Mouse (Mus musculus) MEL (cell line): ENCODE data around the gene Vps26a. TPM values are rescaled to one million over a fixed set of nuclear protein-coding genes. Genes with fewer than 3 reads are reported as not detected.

ENCODE experiments used
- DNase-seq: peaks from one replicate; pipeline ENCODE4 v3.0.0; 2011; ENCODE audit warnings: low read depth, low spot score
- H3K27ac ChIP-seq: 2 replicates; pipeline ENCODE4 v1.5.1; 2012; ENCODE audit warnings: low read depth, mild to moderate bottlenecking, control low read depth, low read length, moderate library complexity; ENCODE audit not compliant: control insufficient read depth
- H3K27me3 ChIP-seq, 2 experiments: fragments of 150-350 bp in 1 of 2; sonication (generic) in 1 of 2; 2 replicates each; pipeline ENCODE4 v1.6.1; 2012; ENCODE audit warnings: low read length in 2 of 2, mild to moderate bottlenecking in 2 of 2, improper control_type of control experiment in 1 of 2, moderate library complexity in 1 of 2; ENCODE audit not compliant: insufficient read depth in 2 of 2, control insufficient read depth in 1 of 2
- H3K36me3 ChIP-seq, 2 experiments: 2 replicates each; pipeline ENCODE4 v1.6.1; 2012 to 2014; ENCODE audit warnings: low read length in 2 of 2, improper control_type of control experiment in 1 of 2, inconsistent platforms in 1 of 2, mild to moderate bottlenecking in 1 of 2; ENCODE audit not compliant: insufficient read depth in 2 of 2, control insufficient read depth in 1 of 2
- H3K4me1 ChIP-seq, 2 experiments: fragments of 150-350 bp in 1 of 2; sonication (generic) in 1 of 2; 2 replicates each; pipeline ENCODE4 v1.6.1; 2012; ENCODE audit warnings: low read length in 2 of 2, improper control_type of control experiment in 1 of 2, mild to moderate bottlenecking in 1 of 2; ENCODE audit not compliant: insufficient read depth in 2 of 2, control insufficient read depth in 1 of 2
- H3K4me3 ChIP-seq, 2 experiments: fragments of 150-350 bp in 1 of 2; sonication (generic) in 1 of 2; 2 replicates each; pipeline ENCODE4 v1.5.1; 2012; ENCODE audit warnings: low read depth in 2 of 2, low read length in 2 of 2, mild to moderate bottlenecking in 2 of 2, moderate library complexity in 2 of 2, control low read depth in 1 of 2, improper control_type of control experiment in 1 of 2; ENCODE audit not compliant: control insufficient read depth in 1 of 2, insufficient read depth in 1 of 2
- H3K79me2 ChIP-seq: 2 replicates; pipeline ENCODE4 v1.6.1; 2012; ENCODE audit warnings: mild to moderate bottlenecking, low read length, moderate library complexity; ENCODE audit not compliant: control insufficient read depth, poor library complexity, insufficient read depth
- H3K9ac ChIP-seq: 2 replicates; pipeline ENCODE4 v1.6.1; 2012; ENCODE audit warnings: low read depth, mild to moderate bottlenecking, control low read depth, low read length, moderate library complexity; ENCODE audit not compliant: control insufficient read depth, poor library complexity, severe bottlenecking
- H3K9me3 ChIP-seq: fragments of 150-350 bp; sonication (generic); replicated peaks from 2 replicates; pipeline ENCODE4 v1.6.1; 2012; ENCODE audit warnings: mild to moderate bottlenecking, low read length, improper control_type of control experiment, moderate library complexity; ENCODE audit not compliant: insufficient read depth
- CHD1 ChIP-seq: IDR thresholded peaks from 2 replicates; pipeline ENCODE4 v1.6.1; 2012; ENCODE audit warnings: low read depth, mild to moderate bottlenecking, inconsistent platforms, low read length, improper control_type of control experiment
- CHD2 ChIP-seq: IDR thresholded peaks from 2 replicates; pipeline ENCODE4 v1.6.1; 2011; ENCODE audit warnings: low read length, improper control_type of control experiment
- CTCF ChIP-seq, 3 experiments: IDR thresholded peaks in 2 of 3; conservative IDR thresholded peaks in 1 of 3; 2 replicates each; pipeline ENCODE4 v1.5.1; 2011 to 2012; ENCODE audit warnings: low read length in 3 of 3, low read depth in 2 of 3, mild to moderate bottlenecking in 2 of 3, improper control_type of control experiment in 1 of 3, inconsistent platforms in 1 of 3, mixed read lengths in 1 of 3, moderate library complexity in 1 of 3; ENCODE audit not compliant: control insufficient read depth in 1 of 3, insufficient read depth in 1 of 3, poor library complexity in 1 of 3, severe bottlenecking in 1 of 3
- E2F4 ChIP-seq: IDR thresholded peaks from 2 replicates; pipeline ENCODE4 v1.6.1; 2011; ENCODE audit warnings: low read depth, low read length, improper control_type of control experiment, borderline replicate concordance
- ELF1 ChIP-seq: IDR thresholded peaks from 2 replicates; pipeline ENCODE4 v1.6.1; 2014; ENCODE audit warnings: low read depth, mild to moderate bottlenecking, inconsistent platforms, low read length, improper control_type of control experiment, moderate library complexity
- EP300 ChIP-seq, 2 experiments: IDR thresholded peaks; 2 replicates each; pipeline ENCODE4 v1.6.1; 2011; ENCODE audit warnings: improper control_type of control experiment in 2 of 2, low read length in 2 of 2, low read depth in 1 of 2, mild to moderate bottlenecking in 1 of 2
- ETS1 ChIP-seq: IDR thresholded peaks from 2 replicates; pipeline ENCODE4 v1.6.1; 2012; ENCODE audit warnings: low read depth, mild to moderate bottlenecking, inconsistent platforms, low read length, improper control_type of control experiment, moderate library complexity
- GABPA ChIP-seq: IDR thresholded peaks from 2 replicates; pipeline ENCODE4 v1.6.1; 2012; ENCODE audit warnings: low read depth, mild to moderate bottlenecking, inconsistent platforms, low read length, improper control_type of control experiment, moderate library complexity
- GATA1 ChIP-seq: IDR thresholded peaks from 2 replicates; pipeline ENCODE4 v1.6.1; 2011; ENCODE audit warnings: low read depth, low read length, improper control_type of control experiment
- HCFC1 ChIP-seq: IDR thresholded peaks from 2 replicates; pipeline ENCODE4 v1.6.1; 2012; ENCODE audit warnings: low read depth, mild to moderate bottlenecking, inconsistent platforms, low read length, improper control_type of control experiment, moderate library complexity
- JUND ChIP-seq: IDR thresholded peaks from 2 replicates; pipeline ENCODE4 v1.6.1; 2011; ENCODE audit warnings: low read depth, mild to moderate bottlenecking, improper control_type of control experiment, low read length
- MAFK ChIP-seq: IDR thresholded peaks from 2 replicates; pipeline ENCODE4 v1.6.1; 2011; ENCODE audit warnings: low read depth, mild to moderate bottlenecking, low read length, improper control_type of control experiment, borderline replicate concordance
- MAX ChIP-seq: IDR thresholded peaks from 2 replicates; pipeline ENCODE4 v1.6.1; 2011; ENCODE audit warnings: low read length, improper control_type of control experiment
- MAZ ChIP-seq: IDR thresholded peaks from 2 replicates; pipeline ENCODE4 v1.6.1; 2012; ENCODE audit warnings: low read depth, mild to moderate bottlenecking, inconsistent platforms, low read length, improper control_type of control experiment
- MEF2A ChIP-seq: IDR thresholded peaks from 2 replicates; pipeline ENCODE4 v1.6.1; 2014; ENCODE audit warnings: low read depth, mild to moderate bottlenecking, inconsistent platforms, low read length, improper control_type of control experiment; ENCODE audit not compliant: poor library complexity, insufficient replicate concordance, severe bottlenecking; ENCODE audit errors: extremely low read depth
- MXI1 ChIP-seq: IDR thresholded peaks from 2 replicates; pipeline ENCODE4 v1.6.1; 2011; ENCODE audit warnings: mild to moderate bottlenecking, low read depth, low read length, improper control_type of control experiment
- MYB ChIP-seq: IDR thresholded peaks from 2 replicates; pipeline ENCODE4 v1.6.1; 2011; ENCODE audit warnings: mild to moderate bottlenecking, low read depth, low read length, improper control_type of control experiment
- NELFE ChIP-seq: IDR thresholded peaks from 2 replicates; pipeline ENCODE4 v1.6.1; 2011; ENCODE audit warnings: low read depth, low read length, improper control_type of control experiment
- POLR2AphosphoS2 ChIP-seq: IDR thresholded peaks from 2 replicates; pipeline ENCODE4 v1.6.1; 2011; ENCODE audit warnings: low read length, improper control_type of control experiment
- POLR2AphosphoS5 ChIP-seq: IDR thresholded peaks from 2 replicates; pipeline ENCODE4 v1.6.1; 2012; ENCODE audit warnings: low read depth, borderline replicate concordance, mild to moderate bottlenecking, inconsistent platforms, low read length, moderate library complexity, mixed read lengths
- RAD21 ChIP-seq: IDR thresholded peaks from 2 replicates; pipeline ENCODE4 v1.6.1; 2011; ENCODE audit warnings: mild to moderate bottlenecking, low read depth, low read length, improper control_type of control experiment
- SIN3A ChIP-seq: IDR thresholded peaks from 2 replicates; pipeline ENCODE4 v1.6.1; 2012; ENCODE audit warnings: low read length, improper control_type of control experiment, inconsistent platforms
- SMC3 ChIP-seq: IDR thresholded peaks from 2 replicates; pipeline ENCODE4 v1.6.1; 2011; ENCODE audit warnings: low read depth, low read length, improper control_type of control experiment
- TAL1 ChIP-seq: IDR thresholded peaks from 2 replicates; pipeline ENCODE4 v1.6.1; 2012; ENCODE audit warnings: mild to moderate bottlenecking, inconsistent platforms, low read length, moderate library complexity, mixed read lengths
- TBP ChIP-seq: IDR thresholded peaks from 2 replicates; pipeline ENCODE4 v1.8.0; 2011; ENCODE audit warnings: low read depth, low read length, improper control_type of control experiment
- TCF12 ChIP-seq: IDR thresholded peaks from 2 replicates; pipeline ENCODE4 v1.6.1; 2014; ENCODE audit warnings: low read depth, mild to moderate bottlenecking, inconsistent platforms, low read length, improper control_type of control experiment, moderate library complexity
- UBTF ChIP-seq: IDR thresholded peaks from 2 replicates; pipeline ENCODE4 v1.6.1; 2012; ENCODE audit warnings: low read depth, mild to moderate bottlenecking, inconsistent platforms, low read length, improper control_type of control experiment, moderate library complexity, borderline replicate concordance; ENCODE audit not compliant: insufficient read depth
- USF1 ChIP-seq: IDR thresholded peaks from 2 replicates; pipeline ENCODE4 v1.6.1; 2014; ENCODE audit warnings: low read depth, mild to moderate bottlenecking, inconsistent platforms, low read length, improper control_type of control experiment, moderate library complexity
- ZC3H11A ChIP-seq: IDR thresholded peaks from 2 replicates; pipeline ENCODE4 v1.6.1; 2012; ENCODE audit warnings: low read depth, mild to moderate bottlenecking, inconsistent platforms, low read length, improper control_type of control experiment
- ZKSCAN1 ChIP-seq: IDR thresholded peaks from 2 replicates; pipeline ENCODE4 v1.6.1; 2012; ENCODE audit warnings: low read depth, mild to moderate bottlenecking, inconsistent platforms, low read length, improper control_type of control experiment, moderate library complexity
- ZNF384 ChIP-seq: IDR thresholded peaks from 2 replicates; pipeline ENCODE4 v1.6.1; 2012; ENCODE audit warnings: low read depth, mild to moderate bottlenecking, inconsistent platforms, low read length, improper control_type of control experiment
- polyA plus RNA-seq, 2 experiments: library from polyadenylated mRNA; stranded (reverse) in 1 of 2; unstranded in 1 of 2; fragments of >175 nt in 1 of 2; fragments of >200 nt in 1 of 2; gene quantifications; 2 replicates each; pipeline versions ENCODE4 v1.2.1 to v1.2.4; 2012; ENCODE audit warnings: low replicate concordance in 2 of 2, low read depth in 1 of 2; ENCODE audit not compliant: insufficient read length in 2 of 2, insufficient read depth in 1 of 2, missing spikeins in 1 of 2
- total RNA-seq: library from RNA; depleted of rRNA; stranded (reverse); fragments of 300-350 nt; gene quantifications from 2 replicates; pipeline ENCODE4 v1.2.3, GENCODE M21; 2012; rRNA removed

Vps26a gene
- total and polyA plus RNA-seq, 3 experiments = 34.2 to 64.1 TPM; not detected in 1

DNA sequence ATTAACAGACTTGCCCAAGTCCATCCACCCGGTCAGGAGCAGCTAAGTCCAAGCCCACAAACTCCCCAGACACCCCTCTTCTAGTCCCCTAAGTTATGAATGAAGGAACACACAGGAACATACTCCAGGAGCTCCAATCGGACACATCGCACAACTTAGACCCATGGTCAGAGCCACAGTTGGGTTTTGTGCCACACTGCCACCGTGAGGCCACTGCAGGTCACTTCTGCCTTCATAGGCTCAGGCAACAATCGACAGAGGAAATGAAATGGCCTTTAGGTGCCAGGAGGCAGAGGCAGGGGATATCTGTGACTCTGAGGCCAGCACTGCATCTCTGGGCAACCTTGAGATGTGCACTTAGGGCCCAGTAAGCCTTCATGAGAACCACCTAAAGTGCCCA lies 75.7 kb downstream of the Vps26a start:
- no peak overlapping the region for H3K9ac ChIP-seq
- no peak overlapping the region for H3K27ac ChIP-seq
- no peaks in the 10 kb centered on the region for H3K79me2 ChIP-seq
- H3K27me3 ChIP-seq = no peaks in the 10 kb centered on the region
- DNase-seq = peak; percentile 76
- peaks cover 2 to 29% of the 10 kb centered on the region in 2 experiments; a peak in 3 of 4 replicates for H3K4me1 ChIP-seq
- no peak overlapping the region for H3K4me3 ChIP-seq
- no peak for TF ChIP-seq JUND
- TF ChIP-seq CHD1 = no peak
- no peak for TF ChIP-seq MYB
- no peak for TF ChIP-seq POLR2AphosphoS5
- no peak for TF ChIP-seq CHD2
- no peak for TF ChIP-seq MAFK
- no peak for TF ChIP-seq USF1
- no peak for TF ChIP-seq ZKSCAN1
- no peak for TF ChIP-seq HCFC1
- no peak for TF ChIP-seq TAL1
- TF ChIP-seq TCF12 = no peak
- peak; percentile 91 for TF ChIP-seq SMC3
- TF ChIP-seq NELFE = no peak
- no peak for TF ChIP-seq MAZ
- TF ChIP-seq GABPA = no peak
- no peak for TF ChIP-seq UBTF
- no peak for TF ChIP-seq ZNF384
- no peak for TF ChIP-seq POLR2AphosphoS2
- TF ChIP-seq MAX = no peak
- TF ChIP-seq E2F4 = no peak
- TF ChIP-seq ZC3H11A = peak; percentile 86
- TF ChIP-seq MXI1 = no peak
- TF ChIP-seq ELF1 = 0 out of 2 replicates have a peak, but pooled peaks have one; percentile 18
- peak; percentile 85 to 93 (median 92) for TF ChIP-seq CTCF (IDR thresholded peaks at IDR 0.05 in 2 of 3, conservative IDR thresholded peaks at IDR 0.05 in 1 of 3; ENCODE audit: control insufficient read depth in 1 of 3, insufficient read depth in 1 of 3, low read depth in 2 of 3, low read length in 3 of 3, poor library complexity in 1 of 3, severe bottlenecking in 1 of 3)
- TF ChIP-seq RAD21 = peak; percentile 83
- TF ChIP-seq SIN3A = no peak
- no peak for TF ChIP-seq MEF2A
- TF ChIP-seq TBP = no peak
- TF ChIP-seq EP300 (IDR thresholded peaks at IDR 0.05; ENCODE audit: low read depth in 1 of 2, low read length in 2 of 2) = no peak
- TF ChIP-seq GATA1 = no peak
- no peak for TF ChIP-seq ETS1
- H3K9me3 ChIP-seq = no peaks in the 10 kb centered on the region
- H3K36me3 ChIP-seq = peaks cover 0 to 13% of the 10 kb centered on the region in 2 experiments; a peak in 2 of 4 replicates

Other genes starting within 250 kb of the Vps26a start
- gene Tacr2, start 234.4 kb downstream of the Vps26a start, total RNA-seq = not detected in 2 replicates
- under 1 TPM in 1 of 2 experiments, not detected in 1; 0.06 TPM for gene Tacr2, start 234.4 kb downstream of the Vps26a start, polyA plus RNA-seq
- gene Hk1, start 106.9 kb downstream of the Vps26a start, total RNA-seq = 441 and 515 TPM in 2 replicates
- gene Hk1, start 106.9 kb downstream of the Vps26a start, polyA plus RNA-seq = 100 to 1,000 TPM; 192 to 740 TPM
- 0.42 and 0.69 TPM in 2 replicates for gene Hkdc1, start 64.3 kb downstream of the Vps26a start, total RNA-seq
- under 1 TPM in 1 of 2 experiments, not detected in 1; 0.38 TPM for gene Hkdc1, start 64.3 kb downstream of the Vps26a start, polyA plus RNA-seq
- gene 4930507D05Rik, start 37.3 kb downstream of the Vps26a start, total RNA-seq = 0.36 and 0.58 TPM in 2 replicates
- gene 4930507D05Rik, start 37.3 kb downstream of the Vps26a start, polyA plus RNA-seq = under 1 TPM in 1 of 2 experiments, not detected in 1; 0.33 TPM
- 42.3 and 51.8 TPM in 2 replicates for gene Supv3l1, start 37.1 kb downstream of the Vps26a start, total RNA-seq
- 10 to 100 TPM in 1 of 2 experiments, not detected in 1; 72.0 TPM for gene Supv3l1, start 37.1 kb downstream of the Vps26a start, polyA plus RNA-seq
- gene Srgn, start 40.6 kb upstream of the Vps26a start, total RNA-seq = 217 and 236 TPM in 2 replicates
- 100 to 1,000 TPM in 1 of 2 experiments, not detected in 1; 164 TPM for gene Srgn, start 40.6 kb upstream of the Vps26a start, polyA plus RNA-seq
- gene Kif1bp, start 91.7 kb upstream of the Vps26a start, total RNA-seq = 17.3 and 17.6 TPM in 2 replicates
- 100 to 1,000 TPM in 1 of 2 experiments, 10 to 100 TPM in 1; 24.7 to 177 TPM for gene Kif1bp, start 91.7 kb upstream of the Vps26a start, polyA plus RNA-seq
- gene Ddx21, start 115.5 kb upstream of the Vps26a start, total RNA-seq = 299 and 313 TPM in 2 replicates
- 1,000 to 10,000 TPM in 1 of 2 experiments, 100 to 1,000 TPM in 1; 386 to 2,442 TPM for gene Ddx21, start 115.5 kb upstream of the Vps26a start, polyA plus RNA-seq
- gene Ddx50, start 164.4 kb upstream of the Vps26a start, total RNA-seq = 48.6 and 51.8 TPM in 2 replicates
- gene Ddx50, start 164.4 kb upstream of the Vps26a start, polyA plus RNA-seq = 10 to 100 TPM in 1 of 2 experiments, not detected in 1; 71.5 TPM
- not detected in 2 replicates for gene Stox1, start 239.3 kb upstream of the Vps26a start, total RNA-seq
- not detected for gene Stox1, start 239.3 kb upstream of the Vps26a start, polyA plus RNA-seq